Mouse (Mus musculus): ENCODE measurements around the gene Ly9. TPM values are rescaled to one million over a fixed set of nuclear protein-coding genes. Genes with fewer than 3 reads are reported as not detected.

Gene Ly9
- polyA plus RNA-seq, 1 experiment from 2014 or later = not detected

- no peak for ATAC-seq (replicated peaks; ENCODE audit: insufficient number of reproducible peaks, low FRiP score, low TSS enrichment)
- WGBS (ENCODE audit: insufficient replicate concordance) = 34% methylated on average over 6 of the region's 6 CpGs
Observed at GRCm38 (mm10) chr1:171635696-171636095, 28.5 kb upstream of the Ly9 start.

GRCm38 (mm10) chr1:171631447-171631846 is 24.2 kb upstream of the Ly9 start:
- no peak overlapping the region for H3K4me2 ChIP-seq
- 57% methylated on average over 2 of the region's 2 CpGs for WGBS (ENCODE audit: insufficient replicate concordance)
- no peaks in the 10 kb centered on the region for H3K4me1 ChIP-seq (ENCODE audit: control insufficient read depth, insufficient read depth, low read length)
- no peaks in the 10 kb centered on the region for H3K36me3 ChIP-seq (ENCODE audit: control insufficient read depth, insufficient read depth, low read length)
- no peak for ATAC-seq (replicated peaks; ENCODE audit: insufficient number of reproducible peaks, low FRiP score, low TSS enrichment)
- H3K9me3 ChIP-seq (replicated peaks; ENCODE audit: control insufficient read depth, low read length) = no peaks in the 10 kb centered on the region
- H3K27me3 ChIP-seq (ENCODE audit: control insufficient read depth, insufficient read depth, low read length) = no peaks in the 10 kb centered on the region
- H3K27ac ChIP-seq (ENCODE audit: low read depth, low read length) = no peak overlapping the region
- H3K9ac ChIP-seq (ENCODE audit: low read depth, low read length) = no peak overlapping the region
- H3K4me3 ChIP-seq (ENCODE audit: low read depth, low read length) = no peak overlapping the region

More at GRCm38 (mm10) chr1:171635696-171636095, 28.5 kb upstream of the Ly9 start:
- no peak overlapping the region for H3K9ac ChIP-seq (ENCODE audit: low read depth, low read length)
- H3K27me3 ChIP-seq (ENCODE audit: control insufficient read depth, insufficient read depth, low read length) = no peaks in the 10 kb centered on the region
- H3K27ac ChIP-seq (ENCODE audit: low read depth, low read length) = no peak overlapping the region
- H3K9me3 ChIP-seq (replicated peaks; ENCODE audit: control insufficient read depth, low read length) = no peaks in the 10 kb centered on the region
- H3K4me1 ChIP-seq (ENCODE audit: control insufficient read depth, insufficient read depth, low read length) = no peaks in the 10 kb centered on the region
- H3K4me3 ChIP-seq (ENCODE audit: low read depth, low read length) = no peak overlapping the region
- no peaks in the 10 kb centered on the region for H3K36me3 ChIP-seq (ENCODE audit: control insufficient read depth, insufficient read depth, low read length)
- no peak overlapping the region for H3K4me2 ChIP-seq

- WGBS (ENCODE audit: insufficient replicate concordance) = 83% methylated on average over 4 of the region's 4 CpGs
- Histone ChIP-seq H3K4me2 (no peak overlapping the region), H3K4me1 (ENCODE audit: control insufficient read depth, insufficient read depth, low read length) (no peaks in the 10 kb centered on the region), H3K36me3 (ENCODE audit: control insufficient read depth, insufficient read depth, low read length) (no peaks in the 10 kb centered on the region), H3K27ac (ENCODE audit: low read depth, low read length) (no peak overlapping the region), H3K27me3 (ENCODE audit: control insufficient read depth, insufficient read depth, low read length) (no peaks in the 10 kb centered on the region), H3K4me3 (ENCODE audit: low read depth, low read length) (no peak overlapping the region), H3K9me3 (replicated peaks; ENCODE audit: control insufficient read depth, low read length) (no peaks in the 10 kb centered on the region), H3K9ac (ENCODE audit: low read depth, low read length) (no peak overlapping the region)
- no peak for ATAC-seq (replicated peaks; ENCODE audit: insufficient number of reproducible peaks, low FRiP score, low TSS enrichment)
Observed at GRCm38 (mm10) chr1:171630912-171631311, 23.7 kb upstream of the Ly9 start.

- H3K36me3 ChIP-seq (ENCODE audit: control insufficient read depth, insufficient read depth, low read length) = no peaks in the 10 kb centered on the region
- WGBS (ENCODE audit: insufficient replicate concordance) = 88% methylated on average over 7 of the region's 7 CpGs
- H3K27me3 ChIP-seq (ENCODE audit: control insufficient read depth, insufficient read depth, low read length) = no peaks in the 10 kb centered on the region
- no peak overlapping the region for H3K9ac ChIP-seq (ENCODE audit: low read depth, low read length)
- H3K27ac ChIP-seq (ENCODE audit: low read depth, low read length) = no peak overlapping the region
- no peak overlapping the region for H3K4me3 ChIP-seq (ENCODE audit: low read depth, low read length)
- no peaks in the 10 kb centered on the region for H3K4me1 ChIP-seq (ENCODE audit: control insufficient read depth, insufficient read depth, low read length)
- ATAC-seq (replicated peaks; ENCODE audit: insufficient number of reproducible peaks, low FRiP score, low TSS enrichment) = no peak
- no peak overlapping the region for H3K4me2 ChIP-seq
- no peaks in the 10 kb centered on the region for H3K9me3 ChIP-seq (replicated peaks; ENCODE audit: control insufficient read depth, low read length)
Observed at GRCm38 (mm10) chr1:171630041-171630440, 22.8 kb upstream of the Ly9 start.

- H3K9me3 ChIP-seq (replicated peaks; ENCODE audit: control insufficient read depth, low read length) = no peaks in the 10 kb centered on the region
- no peak overlapping the region for H3K27ac ChIP-seq (ENCODE audit: low read depth, low read length)
- H3K4me3 ChIP-seq (ENCODE audit: low read depth, low read length) = no peak overlapping the region
- WGBS (ENCODE audit: insufficient replicate concordance) = 71% methylated on average over 6 of the region's 6 CpGs
- H3K4me2 ChIP-seq = no peak overlapping the region
- ATAC-seq (replicated peaks; ENCODE audit: insufficient number of reproducible peaks, low FRiP score, low TSS enrichment) = no peak
- H3K9ac ChIP-seq (ENCODE audit: low read depth, low read length) = no peak overlapping the region
- no peaks in the 10 kb centered on the region for H3K27me3 ChIP-seq (ENCODE audit: control insufficient read depth, insufficient read depth, low read length)
- no peaks in the 10 kb centered on the region for H3K4me1 ChIP-seq (ENCODE audit: control insufficient read depth, insufficient read depth, low read length)
- H3K36me3 ChIP-seq (ENCODE audit: control insufficient read depth, insufficient read depth, low read length) = no peaks in the 10 kb centered on the region
Observed at GRCm38 (mm10) chr1:171629168-171629567, 22.0 kb upstream of the Ly9 start.

GRCm38 (mm10) chr1:171627801-171628200 is 20.6 kb upstream of the Ly9 start:
- H3K36me3 ChIP-seq (ENCODE audit: control insufficient read depth, insufficient read depth, low read length) = no peaks in the 10 kb centered on the region
- H3K4me1 ChIP-seq (ENCODE audit: control insufficient read depth, insufficient read depth, low read length) = no peaks in the 10 kb centered on the region
- no peak overlapping the region for H3K4me3 ChIP-seq (ENCODE audit: low read depth, low read length)
- no peak overlapping the region for H3K4me2 ChIP-seq
- no peaks in the 10 kb centered on the region for H3K9me3 ChIP-seq (replicated peaks; ENCODE audit: control insufficient read depth, low read length)
- H3K9ac ChIP-seq (ENCODE audit: low read depth, low read length) = no peak overlapping the region
- ATAC-seq (replicated peaks; ENCODE audit: insufficient number of reproducible peaks, low FRiP score, low TSS enrichment) = no peak
- H3K27ac ChIP-seq (ENCODE audit: low read depth, low read length) = no peak overlapping the region
- 73% methylated on average over 3 of the region's 3 CpGs for WGBS (ENCODE audit: insufficient replicate concordance)
- H3K27me3 ChIP-seq (ENCODE audit: control insufficient read depth, insufficient read depth, low read length) = no peaks in the 10 kb centered on the region

- H3K9ac ChIP-seq (ENCODE audit: low read depth, low read length) = no peak overlapping the region
- no peaks in the 10 kb centered on the region for H3K27me3 ChIP-seq (ENCODE audit: control insufficient read depth, insufficient read depth, low read length)
- no peak overlapping the region for H3K4me2 ChIP-seq
- H3K27ac ChIP-seq (ENCODE audit: low read depth, low read length) = no peak overlapping the region
- H3K9me3 ChIP-seq (replicated peaks; ENCODE audit: control insufficient read depth, low read length) = no peaks in the 10 kb centered on the region
- H3K4me1 ChIP-seq (ENCODE audit: control insufficient read depth, insufficient read depth, low read length) = no peaks in the 10 kb centered on the region
- WGBS (ENCODE audit: insufficient replicate concordance) = 85% methylated on average over 6 of the region's 6 CpGs
- no peak overlapping the region for H3K4me3 ChIP-seq (ENCODE audit: low read depth, low read length)
- ATAC-seq (replicated peaks; ENCODE audit: insufficient number of reproducible peaks, low FRiP score, low TSS enrichment) = no peak
- no peaks in the 10 kb centered on the region for H3K36me3 ChIP-seq (ENCODE audit: control insufficient read depth, insufficient read depth, low read length)
Observed at GRCm38 (mm10) chr1:171620091-171620490, 12.9 kb upstream of the Ly9 start.

GRCm38 (mm10) chr1:171619645-171620044 is 12.4 kb upstream of the Ly9 start:
- H3K36me3 ChIP-seq (ENCODE audit: control insufficient read depth, insufficient read depth, low read length) = no peaks in the 10 kb centered on the region
- ATAC-seq (replicated peaks; ENCODE audit: insufficient number of reproducible peaks, low FRiP score, low TSS enrichment) = no peak
- H3K4me2 ChIP-seq = no peak overlapping the region
- no peak overlapping the region for H3K27ac ChIP-seq (ENCODE audit: low read depth, low read length)
- no peak overlapping the region for H3K9ac ChIP-seq (ENCODE audit: low read depth, low read length)
- 77% methylated on average over 3 of the region's 3 CpGs for WGBS (ENCODE audit: insufficient replicate concordance)
- H3K4me3 ChIP-seq (ENCODE audit: low read depth, low read length) = no peak overlapping the region
- no peaks in the 10 kb centered on the region for H3K9me3 ChIP-seq (replicated peaks; ENCODE audit: control insufficient read depth, low read length)
- H3K27me3 ChIP-seq (ENCODE audit: control insufficient read depth, insufficient read depth, low read length) = no peaks in the 10 kb centered on the region
- no peaks in the 10 kb centered on the region for H3K4me1 ChIP-seq (ENCODE audit: control insufficient read depth, insufficient read depth, low read length)

GRCm38 (mm10) chr1:171619001-171619400 is 11.8 kb upstream of the Ly9 start:
- H3K9ac ChIP-seq (ENCODE audit: low read depth, low read length) = no peak overlapping the region
- H3K9me3 ChIP-seq (replicated peaks; ENCODE audit: control insufficient read depth, low read length) = no peaks in the 10 kb centered on the region
- WGBS (ENCODE audit: insufficient replicate concordance) = 75% methylated on average over 8 of the region's 8 CpGs
- no peak overlapping the region for H3K4me2 ChIP-seq
- no peaks in the 10 kb centered on the region for H3K36me3 ChIP-seq (ENCODE audit: control insufficient read depth, insufficient read depth, low read length)
- no peaks in the 10 kb centered on the region for H3K4me1 ChIP-seq (ENCODE audit: control insufficient read depth, insufficient read depth, low read length)
- H3K4me3 ChIP-seq (ENCODE audit: low read depth, low read length) = no peak overlapping the region
- ATAC-seq (replicated peaks; ENCODE audit: insufficient number of reproducible peaks, low FRiP score, low TSS enrichment) = no peak
- no peak overlapping the region for H3K27ac ChIP-seq (ENCODE audit: low read depth, low read length)
- H3K27me3 ChIP-seq (ENCODE audit: control insufficient read depth, insufficient read depth, low read length) = no peaks in the 10 kb centered on the region

Data from heart, embryonic 11.5 days (tissue).